Mouse (Mus musculus) gastrocnemius, postnatal 14 days (tissue): Measurements from ENCODE around the gene Gon4l. TPM values are rescaled to one million over a fixed set of nuclear protein-coding genes. Genes with fewer than 3 reads are reported as not detected.

ENCODE experiments used
- DNase-seq: peaks from one replicate; pipeline ENCODE4 v3.0.0; 2021; ENCODE audit warnings: mixed read lengths
- intact Hi-C: fragments of 180-260 bp; cut with DNase I; formaldehyde crosslinking; loops from one replicate; pipeline ENCODE4 v1.15.1; 2025; ENCODE audit warnings: low total_unique reads
- total RNA-seq, 2 experiments: library from RNA; stranded (reverse); gene quantifications; 2 replicates each; pipeline ENCODE4 v1.2.3; 2021

The Gon4l gene
- total RNA-seq, 2 experiments from 2014 or later: 11.9 to 12.5 TPM

GRCm38 (mm10) chr3:88905741-88906140, 70.7 kb downstream of the Gon4l start:
- no peak for DNase-seq
- intact Hi-C loops: no loop called here

- no peak for DNase-seq
- intact Hi-C loops: no loop called here
Observed at GRCm38 (mm10) chr3:88906393-88907159, 71.5 kb downstream of the Gon4l start.

GRCm38 (mm10) chr3:88912585-88912984, 77.6 kb downstream of the Gon4l start:
- intact Hi-C loops: no loop called here
- no peak for DNase-seq

GRCm38 (mm10) chr3:88913511-88914383, 78.7 kb downstream of the Gon4l start, which contains the start of gene Msto1:
Gene Msto1, minus strand, starts transcription at chr3:88913999.
- intact Hi-C loops: no loop called here
- DNase-seq: peak; percentile 94

- intact Hi-C loops: no loop called here
- no peak for DNase-seq
Observed at GRCm38 (mm10) chr3:88914384-88914810, 79.4 kb downstream of the Gon4l start.

- intact Hi-C loops: no loop called here
- DNase-seq: no peak
Observed at GRCm38 (mm10) chr3:88918981-88919380, 84.0 kb downstream of the Gon4l start.

- DNase-seq: no peak
- intact Hi-C loops: no loop called here
Observed at GRCm38 (mm10) chr3:88921411-88921810, 86.4 kb downstream of the Gon4l start.

GRCm38 (mm10) chr3:88923989-88924591, 89.1 kb downstream of the Gon4l start:
- intact Hi-C loops: no loop called here
- DNase-seq: no peak

- intact Hi-C loops: no loop called here
- no peak for DNase-seq
Observed at GRCm38 (mm10) chr3:88925651-88926050, 90.6 kb downstream of the Gon4l start.

- no peak for DNase-seq
- intact Hi-C loops: no loop called here
Observed at GRCm38 (mm10) chr3:88929501-88929900, 94.5 kb downstream of the Gon4l start.

GRCm38 (mm10) chr3:88939071-88939470, 104.0 kb downstream of the Gon4l start:
- intact Hi-C loops: no loop called here
- DNase-seq: no peak

GRCm38 (mm10) chr3:88939749-88940148, 104.7 kb downstream of the Gon4l start:
- intact Hi-C loops: loop anchor here (5.0 kb wide), 1 partner anchor 88 kb away; no protein-coding TSS in a partner anchor
- no peak for DNase-seq

- no peak for DNase-seq
- intact Hi-C loops: loop anchor here (5.0 kb wide), 1 partner anchor 85 kb away; no protein-coding TSS in a partner anchor
Observed at GRCm38 (mm10) chr3:88942316-88942880, 107.4 kb downstream of the Gon4l start.

GRCm38 (mm10) chr3:88944109-88944508, 109.1 kb downstream of the Gon4l start:
- intact Hi-C loops: loop anchor here (5.0 kb wide), 1 partner anchor 83 kb away; no protein-coding TSS in a partner anchor
- DNase-seq: no peak

GRCm38 (mm10) chr3:88949786-88950575, 115.0 kb downstream of the Gon4l start:
- intact Hi-C loops: no loop called here
- DNase-seq: peak; percentile 96

- intact Hi-C loops: no loop called here
- peak; percentile 75 for DNase-seq
Observed at GRCm38 (mm10) chr3:88950576-88951326, 115.7 kb downstream of the Gon4l start, which contains the start of the genes Ash1l and Dap3. Gene Ash1l, plus strand, starts transcription at chr3:88950622. Gene Dap3, minus strand, starts transcription at chr3:88951181.

- DNase-seq: no peak
- intact Hi-C loops: no loop called here
Observed at GRCm38 (mm10) chr3:88951327-88951800, 116.3 kb downstream of the Gon4l start.

- intact Hi-C loops: no loop called here
- DNase-seq: no peak
Observed at GRCm38 (mm10) chr3:88953246-88953645, 118.2 kb downstream of the Gon4l start.
